Mouse (Mus musculus) central nervous system, embryonic 14 days (tissue): Measurements from ENCODE around the gene Btk. TPM values are rescaled to one million over a fixed set of nuclear protein-coding genes. Genes with fewer than 3 reads are reported as not detected.

ENCODE experiments used
- polyA plus RNA-seq: library from polyadenylated mRNA; depleted of rRNA; stranded (reverse); fragments of >200 nt; gene quantifications from 2 replicates; pipeline ENCODE4 v1.2.3, GENCODE M21; 2012; rRNA removed

Btk gene
- 1.1 and 1.2 TPM in 2 replicates for polyA plus RNA-seq

GRCm38 (mm10) chrX:134582888-134583669 lies at the start of gene Btk:
TSS of gene Btk (minus strand) at chrX:134583570.

GRCm38 (mm10) chrX:134600659-134601379 lies 17.4 kb upstream of the Btk start, which contains the start of the genes Gla and Hnrnph2:
TSS of gene Gla (minus strand) at chrX:134601125.
TSS of gene Hnrnph2 (plus strand) at chrX:134601179.

GRCm38 (mm10) chrX:134585103-134586002 lies 2.0 kb upstream of the Btk start, which contains the start of gene Rpl36a:
TSS of gene Rpl36a (plus strand) at chrX:134585654.

DNA sequence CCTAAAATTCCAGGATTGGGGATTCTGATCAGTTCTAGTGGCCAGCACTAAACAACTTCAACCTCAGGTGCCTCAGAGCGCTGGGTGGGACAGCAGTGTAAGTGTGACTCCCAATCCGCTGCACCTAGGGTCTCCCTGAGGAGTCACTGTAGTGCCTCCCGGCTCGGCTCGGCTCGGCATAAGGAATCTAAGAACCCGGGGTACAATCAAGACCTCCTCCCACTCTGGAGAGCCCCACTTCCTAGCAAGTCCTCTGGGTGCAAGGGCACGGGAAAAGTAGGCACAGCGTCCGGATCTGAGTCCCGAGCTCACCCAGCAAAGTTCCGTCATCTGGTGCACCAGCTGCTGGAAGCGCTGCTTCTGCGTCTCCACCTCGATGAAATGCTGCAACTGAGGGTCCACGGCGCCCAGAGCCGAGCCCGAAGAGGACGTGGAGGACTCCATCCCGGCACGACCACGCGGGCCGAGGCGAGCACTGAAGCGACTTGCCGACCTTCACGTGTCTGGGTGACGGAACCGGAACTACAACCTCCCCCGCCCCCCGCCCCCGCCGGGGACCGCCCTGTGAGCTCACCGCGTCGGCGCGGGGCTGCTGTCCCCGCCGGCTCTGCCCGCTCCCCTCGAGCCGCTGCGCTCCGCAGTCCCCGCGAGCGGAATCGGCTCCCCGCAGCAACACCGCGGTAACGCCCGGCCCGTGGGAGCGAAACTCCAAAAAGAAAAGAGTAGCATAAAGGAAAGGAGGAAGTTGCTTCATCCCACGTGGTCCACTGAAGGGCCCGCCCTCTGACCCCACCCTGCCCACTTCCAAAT lies 42.0 kb downstream of the Btk start, which contains the start of gene Timm8a1:
Timm8a1 (minus strand) TSS at position 721 of the 810 bp plus-strand sequence.

Other genes with a start within 250 kb of the Btk start
- gene Drp2, start 179.0 kb downstream of the Btk start, polyA plus RNA-seq, result 34.7 and 35.1 TPM in 2 replicates
- gene Taf7l, start 107.1 kb downstream of the Btk start, polyA plus RNA-seq, result 0.08 TPM in 1 of 2 replicates, not detected in the other
- gene Timm8a1, start 41.7 kb downstream of the Btk start, polyA plus RNA-seq, result 14.7 and 15.3 TPM in 2 replicates
- 1,218 and 1,259 TPM in 2 replicates for gene Rpl36a, start 2.1 kb upstream of the Btk start, polyA plus RNA-seq
- 4.2 and 4.8 TPM in 2 replicates for gene Gla, start 17.6 kb upstream of the Btk start, polyA plus RNA-seq
- gene Hnrnph2, start 17.6 kb upstream of the Btk start, polyA plus RNA-seq, result 106 and 113 TPM in 2 replicates
- gene Armcx4, start 102.9 kb upstream of the Btk start, polyA plus RNA-seq, result 37.3 and 38.5 TPM in 2 replicates
- 89.4 and 91.6 TPM in 2 replicates for gene Armcx1, start 134.4 kb upstream of the Btk start, polyA plus RNA-seq
- gene Armcx6, start 167.8 kb upstream of the Btk start, polyA plus RNA-seq, result 39.7 and 45.7 TPM in 2 replicates
- gene Armcx3, start 173.0 kb upstream of the Btk start, polyA plus RNA-seq, result 52.0 and 53.7 TPM in 2 replicates
- gene Armcx2, start 225.7 kb upstream of the Btk start, polyA plus RNA-seq, result 98.3 and 111 TPM in 2 replicates